Mouse (Mus musculus): ENCODE measurements at regions not wholly inside any gene's neighbourhood (a gene's known extent, or its start where the extent isn't known, plus 50 kb on each side); places are given as distances from the start of the nearest gene placed in this dataset.

DNA sequence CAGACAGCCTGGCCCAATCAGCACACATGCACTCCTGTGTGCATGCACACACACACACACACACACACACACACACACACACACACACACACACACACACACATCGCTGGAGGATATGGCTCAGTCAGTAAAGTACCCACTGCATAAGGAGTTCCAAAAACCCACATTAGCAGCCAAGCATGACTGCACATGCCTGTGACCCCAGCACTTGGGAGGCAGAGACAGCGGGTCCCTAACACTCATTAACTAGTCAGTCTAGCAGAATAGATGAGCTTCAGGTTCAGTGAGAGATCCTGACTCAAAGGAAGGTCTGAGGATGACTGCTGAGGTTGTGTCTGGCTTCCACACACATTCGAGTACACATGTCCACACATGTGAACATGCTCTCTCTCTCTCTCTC is 65.4 kb upstream of the Thy1 start:
- DNase-seq (ENCODE audit: low spot score in 2 of 2) = no peak

DNA sequence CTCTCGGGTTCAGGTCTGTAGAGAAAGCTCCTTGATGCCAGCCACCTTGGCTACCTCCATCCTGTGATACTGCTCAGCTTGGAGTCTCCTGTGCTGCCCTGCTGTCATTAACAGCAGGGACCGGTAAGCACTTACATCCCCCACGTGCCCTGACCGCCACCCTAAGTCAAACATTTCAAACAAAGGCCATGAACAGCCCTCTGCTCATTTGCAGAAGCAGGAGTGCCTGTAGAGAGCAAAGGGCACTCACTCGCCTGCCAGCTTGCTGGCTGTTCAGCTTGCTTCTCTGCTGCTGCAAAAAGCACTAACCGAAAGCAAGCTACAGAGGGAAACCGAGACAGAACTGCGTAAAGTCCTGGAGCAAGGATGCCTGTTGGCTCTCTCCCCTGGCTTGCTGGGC is 61.8 kb upstream of the Thy1 start:
- no peak for DNase-seq (ENCODE audit: low spot score in 2 of 2)

DNA sequence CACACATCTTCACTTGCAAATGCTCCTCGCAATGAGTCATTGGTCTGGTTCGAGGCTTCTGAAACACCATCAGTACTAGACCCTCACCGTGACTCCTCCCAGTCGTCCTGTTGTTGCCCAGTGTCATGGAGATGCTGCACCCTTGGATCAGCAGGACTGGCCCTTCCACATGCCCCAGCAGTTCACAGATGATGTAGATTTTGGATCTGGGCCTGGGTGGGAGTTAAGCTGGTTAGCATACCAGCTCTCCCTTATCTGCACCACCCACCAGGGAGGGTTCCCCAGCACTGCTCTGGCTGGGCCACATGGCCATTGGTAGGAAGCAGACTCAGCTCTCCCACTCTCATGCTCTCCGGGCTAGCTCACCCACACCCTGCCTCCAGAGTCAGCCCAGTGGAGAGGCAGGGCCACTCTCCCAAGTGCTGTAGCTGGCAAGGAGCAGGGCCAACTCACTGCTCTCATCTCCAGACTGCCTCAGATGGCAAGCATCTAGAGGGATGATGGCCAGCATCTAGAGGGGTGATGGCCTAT is 60.8 kb upstream of the Thy1 start:
- peak in 1 of 2 experiments; percentile 24 for DNase-seq (ENCODE audit: low spot score in 2 of 2)

DNA sequence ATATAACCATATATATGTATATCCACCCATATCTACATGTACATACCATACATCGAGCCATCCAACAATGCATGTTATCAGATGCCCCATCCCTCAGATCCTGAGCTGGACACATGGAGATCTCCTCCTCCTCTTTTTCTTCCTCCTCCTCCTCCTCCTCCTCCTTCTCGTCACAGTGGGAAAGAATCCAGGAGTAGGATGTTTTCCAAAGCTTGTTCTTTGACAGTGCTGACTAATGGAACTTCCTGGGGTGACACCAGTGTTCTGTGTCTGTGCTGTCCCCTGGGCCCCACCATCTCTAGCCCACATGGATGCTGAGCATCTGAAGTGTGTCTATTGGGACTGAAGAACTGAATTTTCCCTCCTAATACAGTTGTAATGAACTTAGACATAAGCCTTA is 60.0 kb upstream of the Thy1 start:
- DNase-seq (ENCODE audit: low spot score in 2 of 2) = no peak

DNA sequence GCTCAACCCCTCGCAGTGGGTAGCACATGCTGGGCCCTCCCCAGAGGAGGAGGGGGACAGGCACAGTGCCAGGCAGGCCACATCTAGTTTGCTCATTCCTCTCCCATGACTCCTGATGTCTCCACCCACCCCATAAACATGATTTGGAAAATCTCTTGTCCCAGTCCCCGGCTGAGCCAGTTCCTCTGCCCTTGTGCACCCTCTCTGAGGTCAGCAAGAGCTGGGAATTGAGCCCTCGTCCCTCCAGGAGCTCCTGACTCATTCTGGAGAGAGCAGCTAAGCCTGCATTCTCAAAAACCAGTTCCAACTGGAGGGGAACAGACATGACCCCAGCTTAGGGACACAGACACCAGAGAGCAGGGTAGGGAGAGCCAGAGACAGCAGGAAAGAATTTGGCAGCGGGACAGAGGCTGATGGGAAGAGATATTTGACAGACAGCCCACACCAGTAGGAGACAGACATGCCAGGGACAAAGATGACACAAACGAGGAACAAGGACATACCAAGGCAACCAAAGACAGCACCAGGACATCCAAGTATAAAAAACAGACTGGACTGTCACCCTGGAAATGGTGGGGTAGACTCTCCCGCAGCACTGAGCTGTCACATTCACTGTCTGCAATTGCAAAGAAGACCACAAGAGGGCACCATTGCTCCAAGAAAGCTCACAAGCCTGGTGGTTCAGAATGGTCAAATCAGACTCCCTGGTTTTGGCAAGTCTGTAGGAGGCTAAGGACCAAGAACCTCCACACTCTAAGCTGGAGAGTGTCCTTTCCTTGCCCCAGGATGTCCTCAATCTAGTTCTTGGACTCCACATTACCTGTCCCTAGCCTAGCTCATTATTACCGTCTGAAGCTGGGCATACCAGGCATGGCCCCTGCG is 58.8 kb upstream of the Thy1 start:
- DNase-seq (ENCODE audit: low spot score in 2 of 2) = peak; percentile 73 to 85

DNA sequence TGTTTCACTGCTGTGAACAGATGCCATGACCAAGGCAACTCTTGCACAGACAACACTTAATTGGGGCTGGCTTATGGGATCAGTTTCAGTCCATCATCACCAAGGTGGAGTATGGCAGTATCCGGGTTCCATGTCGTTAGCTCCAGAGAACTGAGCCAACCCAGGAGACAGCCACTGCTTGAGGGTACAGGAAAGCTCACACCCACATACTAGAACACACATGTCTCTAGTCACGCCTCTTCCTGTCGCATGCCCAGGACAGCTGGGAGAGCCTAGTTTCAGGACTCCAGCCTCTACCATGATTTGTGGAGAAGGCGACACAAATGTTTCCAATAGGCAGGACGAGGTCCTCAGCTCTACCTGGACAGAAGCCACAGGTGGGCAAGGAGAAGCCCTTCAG is 55.2 kb upstream of the Thy1 start:
- DNase-seq (ENCODE audit: low spot score in 2 of 2) = no peak

DNA sequence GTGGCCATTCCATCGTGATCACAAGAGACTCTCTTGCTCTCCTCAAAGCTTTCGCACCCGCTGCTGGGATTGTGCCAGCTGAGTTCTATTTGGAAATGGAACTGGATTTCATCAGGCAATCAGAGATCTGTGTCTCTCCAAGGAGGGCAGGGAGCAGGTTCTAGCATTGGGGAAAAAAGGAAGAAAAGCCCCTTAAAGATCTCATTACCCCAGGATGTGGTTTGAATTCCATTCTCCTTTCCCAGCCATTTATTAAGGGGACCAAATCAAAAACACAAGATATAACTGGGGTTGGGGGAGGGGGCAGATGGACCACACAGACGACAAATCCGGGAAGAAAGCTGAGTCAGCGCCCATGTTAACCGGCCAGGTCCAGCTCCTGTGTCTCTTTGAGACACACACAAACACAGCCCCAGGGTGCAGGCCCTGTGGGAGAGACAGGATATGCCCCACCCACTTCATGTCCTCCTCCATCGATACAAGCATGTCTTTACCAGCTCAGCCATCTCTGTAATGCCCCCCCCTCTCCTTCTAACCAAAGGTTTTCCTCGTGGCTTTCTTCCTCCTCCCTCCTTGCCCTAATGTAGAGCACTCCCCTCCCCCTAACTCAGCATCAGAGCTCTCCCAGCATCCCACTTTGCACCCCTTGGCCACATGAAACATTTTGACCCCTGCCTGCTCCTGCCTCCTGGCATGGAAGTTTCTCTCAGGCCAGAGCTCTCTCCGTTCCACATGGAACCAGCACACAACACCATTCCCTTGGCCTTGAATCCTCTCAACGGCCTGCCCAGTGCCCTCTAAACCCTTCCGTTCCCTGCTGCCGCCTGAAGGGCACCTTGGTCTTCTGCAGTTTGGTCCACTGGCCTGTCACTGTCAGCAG is 54.0 kb upstream of the Thy1 start:
- DNase-seq (ENCODE audit: low spot score in 2 of 2) = peak in 1 of 2 experiments; percentile 66

DNA sequence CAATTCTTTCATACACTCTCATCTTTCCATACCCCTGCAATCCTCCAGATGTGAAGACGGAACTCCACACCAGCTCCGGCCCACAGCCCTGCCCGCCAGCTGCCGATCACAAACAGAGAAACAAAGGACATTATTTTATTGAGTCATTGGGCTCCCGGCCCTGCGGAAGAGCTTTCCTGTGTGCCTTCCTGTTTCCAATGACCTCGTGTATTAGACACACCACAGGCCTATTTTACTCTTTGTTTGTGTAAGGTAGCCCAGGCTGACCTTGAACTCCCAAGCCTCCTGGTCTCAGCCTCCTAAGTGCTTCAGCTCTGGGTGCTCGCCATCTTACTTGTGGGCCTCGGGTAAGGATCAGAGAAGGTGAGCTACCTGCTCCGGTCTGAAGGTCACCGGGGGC is 53.1 kb upstream of the Thy1 start:
- DNase-seq (ENCODE audit: low spot score in 2 of 2) = no peak

DNA sequence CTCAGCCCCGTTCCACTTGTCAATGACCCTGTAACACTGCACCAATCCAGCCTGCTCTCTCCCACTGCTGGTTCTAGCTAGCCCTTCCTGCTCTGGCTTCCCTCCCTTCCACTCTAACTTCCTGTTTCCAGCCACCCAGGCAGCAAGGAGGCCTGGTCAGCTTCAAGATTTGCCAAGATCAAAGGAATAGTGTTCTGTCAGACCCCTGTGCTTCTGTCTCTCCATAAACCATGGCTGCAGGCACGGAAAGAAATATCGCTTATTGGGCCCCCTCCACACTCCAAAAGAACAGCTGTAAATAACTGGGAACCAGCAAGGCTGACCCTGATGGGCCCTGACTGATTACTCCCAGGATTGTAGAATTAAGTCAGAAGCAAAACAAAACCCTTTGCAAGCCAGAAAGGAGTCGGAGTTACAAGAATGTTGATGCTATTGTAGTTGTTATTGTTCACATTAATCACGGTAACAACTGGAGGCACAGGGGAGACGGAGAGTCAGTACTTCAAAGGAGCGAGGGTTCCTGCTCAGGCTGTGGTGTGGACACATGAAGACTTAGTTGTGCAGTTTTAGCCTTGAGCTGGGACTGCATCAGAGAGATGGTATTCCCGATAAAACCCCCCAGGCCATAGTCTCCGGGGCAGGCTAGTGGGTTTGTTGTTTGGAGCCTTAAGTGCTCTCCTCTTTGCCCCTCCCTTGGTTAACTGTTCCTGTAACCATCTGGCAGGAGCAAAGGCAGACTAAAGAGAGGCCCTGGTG is 49.8 kb upstream of the Thy1 start:
- DNase-seq (ENCODE audit: low spot score in 2 of 2) = no peak
